Mouse (Mus musculus): ENCODE results near the gene Fmnl1.
"Not testable (repeated sequence)": the region's sequence is repeated elsewhere in the genome, so short reads cannot be mapped to it uniquely, and the experiment has no call there.

Fmnl1 gene

DNA sequence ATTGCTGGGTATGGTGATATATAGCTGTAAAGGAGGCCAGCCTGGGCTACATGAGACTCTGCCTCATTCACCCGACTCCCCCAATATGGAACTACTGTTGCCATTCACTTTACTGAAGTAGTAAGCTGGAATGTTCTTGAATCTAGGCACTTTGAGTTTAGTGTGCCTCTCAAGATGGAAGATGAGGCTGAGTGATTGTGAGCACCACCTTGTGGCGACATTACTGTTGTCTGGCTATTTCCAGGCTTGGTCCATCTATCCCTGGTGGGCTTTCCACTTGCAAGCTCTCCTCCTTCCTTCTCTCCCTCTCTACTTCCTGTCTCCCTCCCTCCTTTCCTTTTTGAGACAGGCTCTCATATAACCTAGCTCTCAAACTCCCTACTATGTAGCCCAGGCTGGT, 14.0 kb downstream of the Fmnl1 start:
- peak; percentile 74 for DNase-seq (ENCODE audit: low read depth)

- no peak for DNase-seq (ENCODE audit: low read depth)
These were observed 21.5 kb downstream of the Fmnl1 start for GRCm38 (mm10) chr11:103192230-103192955.

DNA sequence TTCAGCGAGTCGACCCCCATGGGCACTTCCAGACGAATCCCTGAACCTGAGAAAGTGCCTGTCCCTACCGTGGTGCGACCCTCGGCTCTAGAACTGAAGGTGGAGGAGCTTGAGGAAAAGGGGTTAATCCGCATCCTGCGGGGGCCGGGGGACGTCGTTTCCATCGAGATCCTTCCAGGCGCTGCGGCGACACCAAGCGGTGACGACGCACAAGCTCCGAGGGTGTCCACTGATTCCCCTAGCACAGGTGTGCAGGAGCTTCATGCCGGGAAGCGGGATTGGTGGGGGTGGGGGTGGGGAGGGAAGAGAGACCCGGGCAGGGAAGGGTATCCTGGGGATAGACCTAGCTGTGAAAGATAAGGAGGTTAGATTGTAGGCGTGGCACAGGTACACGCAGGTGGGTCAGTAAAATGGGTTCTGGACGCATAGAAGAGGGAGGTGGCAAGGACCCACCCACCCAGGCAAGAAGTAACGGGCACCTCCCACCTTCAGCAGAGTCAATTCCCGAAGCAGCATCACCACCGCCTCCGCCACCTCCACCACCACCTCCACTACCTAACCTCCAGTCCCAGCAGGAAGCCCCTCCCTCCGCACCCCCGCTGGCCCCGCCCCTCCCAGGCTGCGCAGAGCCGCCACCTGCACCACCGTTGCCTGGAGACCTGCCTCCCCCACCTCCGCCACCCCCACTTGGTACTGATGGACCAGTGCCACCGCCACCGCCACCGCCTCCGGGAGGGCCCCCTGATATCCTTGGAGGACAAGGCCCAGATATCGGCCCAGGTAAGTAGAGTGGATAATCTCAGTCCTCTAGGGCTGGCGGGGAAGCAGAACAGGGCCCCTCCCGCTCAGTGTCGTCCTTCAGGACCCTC, 22.3 kb downstream of the Fmnl1 start:
- no peak for DNase-seq (ENCODE audit: low read depth)

- no peak for DNase-seq (ENCODE audit: low read depth)
These were observed 22.9 kb downstream of the Fmnl1 start for GRCm38 (mm10) chr11:103193825-103194168.

DNA sequence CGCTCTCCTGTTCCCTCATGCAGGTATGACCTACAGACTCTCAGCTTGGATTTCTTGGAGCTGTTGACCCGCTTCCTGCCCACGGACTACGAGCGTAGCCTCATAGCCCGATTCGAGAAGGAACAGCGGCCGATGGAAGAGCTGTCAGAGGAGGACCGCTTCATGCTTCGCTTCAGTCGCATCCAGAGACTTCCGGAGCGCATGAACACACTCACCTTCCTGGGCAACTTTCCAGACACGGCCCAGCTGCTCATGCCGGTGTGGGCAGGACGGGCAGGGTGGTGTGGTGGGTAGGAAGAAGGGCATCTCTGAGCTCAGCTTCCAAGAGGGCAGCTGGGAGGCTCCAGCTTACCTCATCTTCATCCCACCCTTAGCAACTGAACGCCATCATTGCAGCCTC, 24.3 kb downstream of the Fmnl1 start:
- DNase-seq (ENCODE audit: low read depth) = no peak

DNA sequence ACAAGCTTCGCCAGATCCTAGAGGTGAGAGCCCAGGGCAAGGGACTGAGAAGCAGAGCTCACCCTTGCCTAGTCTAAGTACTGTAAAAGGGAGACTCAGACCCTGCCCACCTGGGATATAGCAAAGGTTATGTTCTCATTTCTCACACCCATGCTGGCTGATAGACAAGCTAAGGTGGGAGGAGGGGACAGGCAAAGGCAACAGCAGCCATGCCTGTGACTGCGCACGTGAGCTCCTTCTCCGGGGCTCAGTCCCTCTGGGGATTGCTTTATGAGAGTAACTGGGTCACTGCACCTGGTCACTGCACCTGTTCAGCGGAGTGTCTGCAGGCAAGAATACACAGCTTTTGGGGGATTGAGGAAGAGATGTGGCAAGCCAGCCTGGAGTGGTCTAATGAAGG, 24.7 kb downstream of the Fmnl1 start:
- no peak for DNase-seq (ENCODE audit: low read depth)

GRCm38 (mm10) chr11:103197340-103197739, 26.4 kb downstream of the Fmnl1 start:
- DNase-seq (ENCODE audit: low read depth) = no peak

DNA sequence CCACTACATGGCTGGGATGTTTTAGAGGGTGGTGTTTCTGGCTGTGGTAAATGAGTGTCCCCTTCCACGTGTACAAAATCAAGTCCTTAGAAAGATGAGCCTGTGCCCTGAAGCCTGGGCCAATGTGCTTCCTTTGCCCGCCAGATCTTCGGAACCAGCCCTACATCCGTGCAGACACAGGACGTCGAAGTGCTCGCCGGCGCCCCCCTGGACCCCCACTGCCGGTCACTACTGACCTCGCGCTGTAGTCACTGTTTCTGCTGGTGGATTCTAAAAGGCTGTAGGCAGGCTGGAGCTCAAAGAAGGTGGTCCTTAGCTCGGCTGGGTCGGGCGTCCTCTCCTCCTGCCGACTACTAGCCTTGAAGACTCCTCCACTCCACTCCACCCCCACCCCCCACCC, 27.4 kb downstream of the Fmnl1 start:
- DNase-seq (ENCODE audit: low read depth) = no peak

DNA sequence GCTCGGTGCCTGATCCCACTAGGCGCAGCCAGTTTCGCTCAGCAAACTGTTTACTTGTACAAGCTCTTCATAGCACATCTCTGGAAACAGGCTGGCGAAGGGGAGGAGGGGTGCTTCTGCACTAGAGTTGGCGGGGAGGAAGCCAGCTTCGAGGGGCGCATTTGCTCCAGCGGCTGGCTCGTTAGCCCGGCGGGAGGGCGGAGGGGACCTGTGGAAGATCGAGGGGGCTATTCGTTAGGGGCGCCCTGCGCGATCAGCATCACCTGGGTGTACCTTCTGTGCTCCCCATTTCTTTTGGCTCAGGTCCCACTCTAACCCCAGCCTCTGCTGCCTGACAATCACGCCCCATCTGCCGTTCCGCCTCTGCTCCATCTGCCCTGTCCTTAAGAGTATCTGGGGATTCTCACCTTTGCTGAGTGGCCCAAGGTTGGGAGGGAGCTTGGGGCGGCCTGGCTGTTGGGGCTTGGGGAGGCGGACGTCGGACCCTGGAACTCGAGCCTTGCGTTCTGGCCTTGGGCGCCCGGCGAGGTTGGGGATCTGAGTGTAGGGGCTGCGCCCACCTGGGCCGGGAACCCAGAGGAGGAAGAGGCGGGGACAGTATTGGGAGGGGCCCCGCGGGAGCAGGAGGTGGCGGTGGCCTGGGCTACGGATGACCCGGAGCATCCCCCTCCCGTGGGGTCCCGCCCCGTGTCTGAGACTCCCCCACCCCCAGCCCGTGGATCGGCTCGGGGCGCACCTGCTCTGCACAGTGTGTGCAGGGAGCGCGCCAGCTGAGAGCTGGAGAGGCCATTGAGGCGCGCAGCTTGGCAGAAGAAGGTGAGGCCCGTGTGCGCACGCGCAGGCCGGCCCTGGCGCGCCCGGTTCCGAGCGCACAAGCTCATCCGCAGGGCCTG, 28.2 kb downstream of the Fmnl1 start:
- no peak for DNase-seq (ENCODE audit: low read depth)

DNA sequence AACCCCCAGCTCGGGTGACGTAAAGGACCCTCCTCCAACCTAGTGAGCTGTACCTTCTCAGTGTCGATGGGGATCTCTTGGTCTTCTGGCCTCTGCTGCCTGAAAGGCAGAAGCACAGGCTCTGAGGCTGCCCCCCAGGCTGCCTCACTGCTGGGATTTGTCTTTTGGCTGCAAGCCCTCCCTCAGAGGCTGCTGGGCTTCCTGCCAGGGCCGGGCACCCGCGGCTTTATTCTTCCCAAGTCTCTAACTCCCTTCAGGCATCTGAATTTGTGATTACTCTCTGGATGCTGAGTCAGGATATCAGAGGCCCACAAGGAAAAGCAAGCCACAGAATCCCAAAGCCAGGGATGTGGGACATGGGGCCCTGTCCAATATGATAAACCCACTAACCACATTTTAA, 30.8 kb downstream of the Fmnl1 start:
- peak; percentile 34 for DNase-seq (ENCODE audit: low read depth)

DNA sequence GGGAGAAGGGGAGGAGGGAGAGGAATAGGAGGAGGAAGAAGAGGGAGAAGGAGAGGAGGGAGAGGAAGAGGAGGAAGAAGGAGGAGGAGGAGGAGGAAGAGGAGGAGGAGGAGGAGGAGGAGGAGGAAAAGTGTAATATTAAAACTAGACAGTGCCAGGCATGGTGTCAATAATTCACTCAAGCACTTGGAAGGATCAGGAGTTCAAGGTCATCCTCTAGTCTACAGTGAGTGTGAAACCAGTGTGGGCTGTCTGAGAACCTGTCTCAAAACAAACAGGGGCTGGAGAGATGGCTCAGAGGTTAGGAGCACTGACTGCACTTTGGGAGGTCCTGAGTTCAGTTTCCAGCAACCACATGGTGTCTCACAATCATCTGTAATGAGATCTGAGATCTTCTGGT, 31.5 kb downstream of the Fmnl1 start:
- no peak for DNase-seq (ENCODE audit: low read depth)

DNA sequence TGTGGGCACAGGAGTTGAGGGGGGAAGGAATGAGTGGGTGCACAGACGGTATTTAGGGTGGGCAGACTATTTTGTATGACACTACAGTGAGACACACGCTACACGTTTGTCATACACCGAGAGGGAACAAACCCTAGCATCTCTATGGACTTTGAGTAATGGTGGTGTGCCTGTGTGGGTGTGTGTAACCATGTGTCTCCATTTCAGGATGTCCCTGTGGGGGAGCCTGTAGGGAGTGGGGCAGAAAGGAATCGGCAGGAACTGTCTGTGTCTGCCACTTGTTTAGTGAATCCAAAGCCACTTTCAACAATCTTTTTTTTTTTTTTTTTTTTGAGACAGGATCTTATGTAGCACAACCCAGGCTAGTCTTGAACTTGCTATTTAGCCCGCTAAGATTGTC, 35.3 kb downstream of the Fmnl1 start:
- DNase-seq (ENCODE audit: low read depth) = no peak

DNA sequence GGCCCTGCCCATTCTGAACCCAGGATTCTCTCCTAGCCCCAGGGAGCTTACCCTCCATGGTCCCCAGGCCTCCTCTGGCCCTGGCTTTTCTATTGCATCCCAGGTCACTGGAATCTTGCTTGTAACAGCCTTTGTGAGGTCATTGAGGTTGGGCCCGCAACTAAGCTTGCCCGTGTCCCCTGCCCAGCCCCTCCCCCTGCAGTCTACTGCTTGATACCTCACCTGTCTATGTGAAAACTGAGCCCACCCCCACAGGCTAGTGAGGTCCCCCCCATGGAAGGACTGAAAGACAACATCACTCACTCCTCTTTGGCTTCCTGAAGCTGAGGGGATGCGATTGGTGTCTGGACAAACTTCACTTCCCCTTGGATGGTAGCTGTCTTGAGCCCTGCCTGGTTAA, 37.6 kb downstream of the Fmnl1 start, which contains the start of gene 1700023F06Rik:
Gene 1700023F06Rik, minus strand, starts transcription at position 101 of the 400 bp plus-strand sequence.
- no peak for DNase-seq (ENCODE audit: low read depth)

DNA sequence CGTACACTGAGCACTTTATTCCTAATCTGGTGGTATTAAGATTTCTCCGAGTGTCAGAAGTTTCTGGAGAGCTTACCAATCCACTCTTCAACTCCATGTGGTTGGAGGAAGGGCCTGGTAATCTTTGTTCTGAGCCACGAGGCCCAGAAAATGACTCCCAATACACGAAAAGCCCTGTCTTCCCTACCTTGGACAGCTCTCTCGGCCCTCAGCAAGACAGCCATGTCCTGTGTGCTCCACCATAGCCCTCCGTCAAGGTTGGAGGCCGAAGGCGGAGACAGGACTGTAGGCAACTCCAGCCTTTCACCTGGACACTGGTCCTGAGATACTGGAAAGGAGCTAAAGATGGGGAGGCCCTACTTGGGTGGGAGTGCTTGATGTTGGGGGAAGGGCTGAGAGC, 39.4 kb downstream of the Fmnl1 start:
- no peak for DNase-seq (ENCODE audit: low read depth)

DNA sequence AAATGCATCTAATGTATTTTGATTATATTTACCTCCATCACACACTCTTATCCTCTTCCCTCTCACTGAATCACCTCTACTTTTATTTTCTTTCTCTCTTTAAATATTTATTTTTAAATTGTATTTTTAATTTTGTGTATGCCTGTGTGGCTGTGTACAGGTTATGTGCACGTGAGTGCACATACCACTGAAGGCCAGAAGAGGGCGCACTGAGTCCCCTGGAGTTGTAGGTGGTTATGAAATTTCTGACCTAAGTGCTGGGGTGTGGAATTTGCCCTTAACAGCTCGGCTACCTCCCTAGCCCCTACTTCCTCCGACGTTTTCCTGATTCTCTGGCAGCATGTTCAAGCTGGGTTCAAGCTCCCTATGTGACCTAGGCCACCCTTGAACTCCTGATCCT, 42.8 kb downstream of the Fmnl1 start:
- DNase-seq (ENCODE audit: low read depth) = no peak

DNA sequence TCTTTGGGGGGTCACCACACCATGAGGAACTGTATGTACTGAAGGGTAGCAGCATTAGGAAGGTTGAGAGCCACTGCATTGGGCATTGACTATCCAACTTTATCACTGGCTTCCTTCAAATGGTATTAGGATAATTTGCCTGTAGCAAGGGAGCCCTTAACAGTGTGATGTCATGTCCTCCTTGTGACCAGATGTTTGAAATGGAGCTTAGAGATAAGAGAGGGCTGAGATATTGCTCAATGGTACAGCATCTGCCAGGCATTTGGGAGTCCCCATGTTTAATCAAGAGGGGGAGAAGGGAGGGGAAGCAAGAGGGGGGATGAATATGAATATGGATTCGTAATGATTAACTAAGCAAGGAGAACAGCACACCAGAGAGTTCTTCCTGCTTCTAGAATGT, 44.4 kb downstream of the Fmnl1 start:
- peak; percentile 94 for DNase-seq (ENCODE audit: low read depth)

DNA sequence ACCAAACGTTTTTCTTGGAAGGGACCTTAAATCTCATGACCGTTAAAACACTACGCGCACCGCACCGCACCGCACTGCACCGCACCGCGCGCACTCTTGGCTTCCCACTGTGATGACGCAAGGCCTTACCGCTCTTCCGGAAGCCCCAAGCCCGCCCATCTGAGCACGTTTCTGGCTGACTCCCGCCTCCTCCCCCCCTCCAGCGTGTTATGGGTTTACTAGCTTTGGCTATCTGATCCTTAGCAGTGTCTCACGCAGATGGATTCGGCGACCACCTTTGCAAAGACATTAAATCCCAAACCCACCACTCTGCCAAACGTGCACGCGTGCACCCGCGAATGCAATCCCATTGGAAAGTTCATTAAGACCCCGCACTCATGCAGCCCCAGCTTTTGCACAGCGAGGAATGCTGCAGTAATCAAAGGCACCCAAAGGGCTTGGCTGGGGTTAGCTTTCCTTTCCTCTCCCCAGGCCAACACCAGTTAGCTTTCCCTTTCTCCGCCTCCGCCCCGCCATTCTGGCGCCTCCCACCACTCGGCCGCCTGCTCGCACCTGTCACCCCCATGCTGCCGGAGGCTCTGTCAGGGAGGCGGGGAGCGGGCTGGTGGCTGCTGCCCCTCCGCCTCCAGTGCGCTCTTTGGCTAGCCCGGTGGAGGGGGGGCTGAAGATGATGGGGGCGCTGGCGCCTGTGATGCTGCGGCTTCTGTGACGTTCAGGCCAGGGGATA, 47.0 kb downstream of the Fmnl1 start, which contains the start of gene Spata32:
Gene Spata32, minus strand, starts transcription at position 643 of the 727 bp plus-strand sequence.
- DNase-seq (ENCODE audit: low read depth) = peak; percentile 36

GRCm38 (mm10) chr11:103218517-103218901, 47.6 kb downstream of the Fmnl1 start:
- DNase-seq (ENCODE audit: low read depth) = no peak

DNA sequence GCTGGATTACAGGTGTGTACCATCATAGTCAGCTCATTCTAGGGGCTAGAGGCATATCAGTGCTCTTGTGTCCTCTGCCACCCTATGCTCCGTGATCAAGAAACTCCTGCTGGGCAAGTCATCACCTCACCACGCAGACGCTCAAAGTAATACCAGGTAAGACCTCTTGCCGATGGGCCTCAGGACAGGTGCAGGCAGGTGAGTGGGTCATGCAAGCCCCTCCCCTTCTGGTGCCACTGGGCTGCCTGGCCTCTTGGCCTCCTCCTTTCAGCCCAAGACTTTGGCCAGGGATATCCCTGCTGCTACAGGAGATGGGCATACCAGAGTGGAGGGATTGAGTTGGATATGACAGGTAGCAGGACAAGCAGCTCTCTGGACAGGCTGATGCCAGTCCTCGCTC, 48.4 kb downstream of the Fmnl1 start:
- no peak for DNase-seq (ENCODE audit: low read depth)

DNA sequence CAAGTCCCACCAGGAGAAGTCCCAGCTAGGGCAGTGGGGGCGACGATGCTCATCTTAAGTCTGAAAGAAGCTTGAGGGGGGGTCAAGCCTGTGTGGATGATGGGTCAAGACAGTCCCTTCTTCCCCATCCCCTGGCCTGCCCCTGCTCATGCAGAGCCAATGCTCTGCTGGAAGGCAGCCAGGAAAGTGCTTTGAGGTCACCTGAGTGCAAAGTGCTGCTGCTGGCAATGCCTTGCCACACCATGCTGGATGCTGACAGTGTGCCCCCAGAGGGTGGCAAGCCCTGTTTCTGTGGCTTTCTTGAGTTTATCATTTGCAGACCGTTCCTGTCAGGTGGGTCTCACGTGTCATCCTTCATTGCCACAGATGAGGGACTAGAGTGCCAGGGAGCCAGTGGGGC, 49.1 kb downstream of the Fmnl1 start:
- no peak for DNase-seq (ENCODE audit: low read depth)

- no peak for DNase-seq (ENCODE audit: low read depth)
These were observed 50.5 kb downstream of the Fmnl1 start for GRCm38 (mm10) chr11:103221437-103221836.

DNA sequence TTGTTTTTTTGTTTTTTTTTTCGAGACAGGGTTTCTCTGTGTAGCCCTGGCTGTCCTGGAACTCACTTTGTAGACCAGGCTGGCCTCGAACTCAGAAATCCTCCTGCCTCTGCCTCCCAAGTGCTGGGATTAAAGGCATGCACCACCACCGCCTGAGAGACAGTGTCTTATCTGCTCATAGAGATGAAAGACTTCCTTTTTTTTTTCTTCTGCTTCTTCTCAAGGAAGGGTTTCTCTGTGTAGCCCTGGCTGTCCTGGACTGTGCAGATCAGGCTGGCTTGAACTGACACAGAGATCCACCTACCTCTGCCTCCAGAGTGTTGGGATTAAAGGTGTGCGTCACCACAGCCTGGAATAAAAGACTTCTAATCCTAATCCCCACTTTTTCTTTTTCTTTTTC, 51.8 kb downstream of the Fmnl1 start:
- not testable (repeated sequence) for DNase-seq (ENCODE audit: low read depth)

All from 416B (cell line).